Mouse (Mus musculus): Measurements from ENCODE around the gene Rhog. TPM values are rescaled to one million over a fixed set of nuclear protein-coding genes. Genes with fewer than 3 reads are reported as not detected.

Rhog gene
- total RNA-seq, 2 experiments from 2014 or later = 53.8 to 55.6 TPM

GRCm38 (mm10) chr7:102222336-102222735 is 33.5 kb downstream of the Rhog start:
- DNase-seq = peak; percentile 49 to 63

DNA sequence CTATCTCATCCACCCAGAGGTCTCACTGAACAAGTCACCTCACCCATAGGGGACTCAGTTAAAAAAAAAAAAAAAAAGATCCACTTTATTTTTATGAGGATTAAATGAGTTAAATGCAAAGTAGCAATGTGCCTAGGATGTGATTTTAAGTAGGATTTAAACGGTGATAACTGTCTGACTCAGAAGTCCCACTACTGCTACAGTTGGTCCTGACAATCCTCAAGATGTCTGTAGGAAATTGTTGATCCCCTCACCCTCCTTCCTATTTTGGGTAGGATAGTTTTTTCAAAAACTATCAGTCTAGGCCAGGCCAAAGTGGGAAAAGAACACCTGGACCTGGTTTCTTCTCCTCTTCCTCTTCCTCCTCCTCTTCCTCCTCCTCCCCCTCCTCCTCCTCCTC is 34.0 kb downstream of the Rhog start:
- DNase-seq = no peak

- no peak for DNase-seq
These were observed 44.8 kb downstream of the Rhog start for GRCm38 (mm10) chr7:102211071-102211470.

GRCm38 (mm10) chr7:102209756-102210721 is 45.8 kb downstream of the Rhog start, which contains the start of the genes Nup98 and Pgap2:
Gene Nup98 (minus strand): TSS chr7:102210176.
Gene Pgap2 (plus strand): TSS chr7:102210208.
- DNase-seq = peak; percentile 99

DNA sequence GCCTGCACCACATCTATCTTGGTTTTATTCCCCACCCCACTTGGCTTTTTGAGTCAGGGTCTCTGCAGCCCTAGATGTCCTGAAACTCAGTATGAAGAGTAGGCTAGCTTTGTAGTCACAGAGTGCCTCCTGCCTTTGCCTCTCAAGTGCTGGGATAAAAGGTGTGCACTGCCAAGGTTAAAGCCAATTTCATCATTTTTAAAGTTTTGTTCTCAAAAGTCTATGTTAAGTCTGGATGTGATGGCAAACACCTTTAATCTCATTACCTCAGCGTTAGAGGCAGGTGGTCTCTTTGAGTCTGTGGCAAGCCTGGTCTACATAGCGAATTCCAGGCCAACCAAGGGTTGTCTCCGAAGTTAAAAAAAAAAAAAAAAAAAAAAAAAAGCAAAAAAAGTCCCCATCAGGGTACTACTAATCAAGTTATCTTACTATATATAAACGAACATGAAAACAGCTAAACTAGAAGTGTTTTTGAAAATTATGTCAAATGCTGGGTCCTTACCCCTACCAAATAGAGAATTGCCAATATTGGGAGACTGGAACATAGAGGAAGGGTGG is 47.0 kb downstream of the Rhog start:
- no peak for DNase-seq

GRCm38 (mm10) chr7:102205646-102206045 is 50.2 kb downstream of the Rhog start:
- no peak for DNase-seq

- no peak for DNase-seq
These were observed 51.5 kb downstream of the Rhog start for GRCm38 (mm10) chr7:102204296-102204857.

GRCm38 (mm10) chr7:102200996-102201785 is 54.7 kb downstream of the Rhog start:
- no peak for DNase-seq

GRCm38 (mm10) chr7:102200576-102200975 is 55.3 kb downstream of the Rhog start:
- no peak for DNase-seq

DNA sequence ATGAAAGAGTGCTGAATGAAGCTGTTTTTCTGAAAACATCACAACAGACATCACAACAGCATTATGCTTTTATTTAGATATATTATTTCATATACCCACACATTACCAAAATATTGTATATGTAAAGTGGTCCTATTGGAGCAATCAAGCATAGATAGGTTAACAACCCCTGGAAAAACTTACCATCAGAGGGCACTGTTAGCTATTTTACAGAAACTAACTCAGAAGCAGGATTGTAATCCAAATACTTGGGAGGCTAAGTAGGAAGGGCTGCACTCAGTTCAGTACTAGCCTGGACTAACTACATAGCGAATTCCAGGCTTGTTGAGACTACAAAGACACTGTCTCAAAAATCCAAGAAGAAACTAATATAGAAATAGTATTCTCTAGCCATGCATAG is 63.5 kb downstream of the Rhog start:
- no peak for DNase-seq

Other genes with a start within 250 kb of the Rhog start
- gene Il18bp, start 237.4 kb downstream of the Rhog start, total RNA-seq (2021) = 1 to 10 TPM; 7.6 to 9.6 TPM
- 10 to 100 TPM; 33.0 to 38.6 TPM for gene Rnf121, start 190.6 kb downstream of the Rhog start, total RNA-seq (2021)
- gene Xndc1, start 190.5 kb downstream of the Rhog start, total RNA-seq (2021) = 10 to 100 TPM in 1 of 2 experiments, 1 to 10 TPM in 1; 9.7 to 12.2 TPM
- gene Xntrpc, start 190.3 kb downstream of the Rhog start, total RNA-seq (2021) = 1 to 10 TPM in 1 of 2 experiments, under 1 TPM in 1; 0.70 to 1.0 TPM
- gene Trpc2, start 172.9 kb downstream of the Rhog start, total RNA-seq (2021) = under 1 TPM in 1 of 2 experiments, not detected in 1; 0.46 TPM
- not detected for gene Art1, start 154.3 kb downstream of the Rhog start, total RNA-seq (2021)
- not detected for gene Art5, start 146.6 kb downstream of the Rhog start, total RNA-seq (2021)
- not detected for gene Chrna10, start 139.2 kb downstream of the Rhog start, total RNA-seq (2021)
- 10 to 100 TPM; 61.1 to 78.2 TPM for gene Nup98, start 45.9 kb downstream of the Rhog start, total RNA-seq (2021)
- 100 to 1,000 TPM in 1 of 2 experiments, 10 to 100 TPM in 1; 64.1 to 103 TPM for gene Pgap2, start 45.8 kb downstream of the Rhog start, total RNA-seq (2021)
- gene Stim1, start 11.8 kb upstream of the Rhog start, total RNA-seq (2021) = 10 to 100 TPM; 63.5 to 73.1 TPM
- 10 to 100 TPM; 19.2 to 21.4 TPM for gene Rrm1, start 185.6 kb upstream of the Rhog start, total RNA-seq (2021)
- not detected for gene Olfr543, start 225.6 kb upstream of the Rhog start, total RNA-seq (2021)
- not detected for gene Olfr544, start 232.3 kb upstream of the Rhog start, total RNA-seq (2021)
- not detected for gene Olfr545, start 243.5 kb upstream of the Rhog start, total RNA-seq (2021)

Data from adrenal gland, postnatal 36 days (tissue).